Mouse (Mus musculus) layer of hippocampus, adult 11-12 months (tissue): ENCODE results near the gene Zfp867.
A peak's percentile ranks its signal among the peaks of the same experiment; 100 is the strongest.

Source experiments
- DNase-seq: peaks from one replicate; pipeline ENCODE4 v3.0.0; 2022; ENCODE audit warnings: low spot score

Zfp867 gene

DNA sequence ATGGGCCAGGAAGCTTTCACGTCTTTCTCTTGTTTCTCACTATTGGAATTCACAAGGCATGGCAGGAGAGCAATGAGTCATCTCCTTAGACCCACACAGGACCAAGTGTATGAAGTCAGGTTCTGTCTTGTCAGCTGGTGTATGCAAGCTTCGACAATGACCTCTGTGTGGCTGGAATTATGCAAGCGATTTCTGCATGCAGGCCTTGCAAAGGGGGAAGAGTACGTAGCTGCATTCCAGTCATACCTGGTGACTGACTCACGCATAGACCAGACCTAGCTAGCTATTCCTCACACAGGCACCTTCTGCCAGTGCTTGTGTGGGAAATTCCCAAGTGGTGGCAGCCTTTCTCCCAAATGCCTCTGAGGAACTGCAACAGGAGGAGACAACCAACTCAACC lies 13.3 kb downstream of the Zfp867 start:
- no peak for DNase-seq

DNA sequence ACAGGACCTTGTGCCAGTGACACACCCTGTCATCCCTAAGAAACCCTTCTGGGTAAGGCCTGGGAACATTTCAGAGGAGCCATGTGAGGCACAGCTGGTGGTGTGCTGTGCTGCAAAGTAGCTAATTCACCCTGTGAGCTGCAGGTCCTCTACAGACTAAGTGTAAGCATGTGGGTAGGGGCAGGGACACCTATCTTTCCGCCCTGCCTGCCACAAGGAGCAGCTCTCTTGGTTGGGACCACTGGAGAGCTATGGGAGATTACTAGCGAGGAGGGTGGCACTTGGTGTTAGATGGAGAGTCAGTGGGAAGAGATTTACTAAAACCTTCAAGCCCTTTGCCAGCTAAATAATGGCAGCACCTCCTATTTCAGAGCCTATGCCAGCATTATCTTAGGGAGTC lies 15.4 kb downstream of the Zfp867 start:
- no peak for DNase-seq

DNA sequence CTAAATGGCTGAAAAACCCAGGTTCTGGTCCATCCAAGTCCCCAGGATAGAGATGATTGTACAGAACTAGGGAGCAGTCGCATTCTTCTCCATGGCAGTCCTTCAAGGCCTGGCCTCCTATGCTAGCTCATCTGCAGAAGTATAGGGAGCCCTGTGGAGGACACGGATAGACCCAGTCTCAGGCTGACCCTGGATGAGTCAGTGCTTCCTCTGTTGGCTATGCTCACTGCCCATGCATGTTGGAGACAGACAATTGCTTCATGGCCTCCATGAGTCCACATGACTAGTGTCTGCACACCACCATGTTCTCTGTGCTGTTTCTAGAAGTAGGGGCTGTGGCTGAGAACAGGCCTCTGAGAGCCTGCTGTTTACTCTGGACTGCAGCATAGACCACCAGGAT lies 15.9 kb downstream of the Zfp867 start:
- no peak for DNase-seq

DNA sequence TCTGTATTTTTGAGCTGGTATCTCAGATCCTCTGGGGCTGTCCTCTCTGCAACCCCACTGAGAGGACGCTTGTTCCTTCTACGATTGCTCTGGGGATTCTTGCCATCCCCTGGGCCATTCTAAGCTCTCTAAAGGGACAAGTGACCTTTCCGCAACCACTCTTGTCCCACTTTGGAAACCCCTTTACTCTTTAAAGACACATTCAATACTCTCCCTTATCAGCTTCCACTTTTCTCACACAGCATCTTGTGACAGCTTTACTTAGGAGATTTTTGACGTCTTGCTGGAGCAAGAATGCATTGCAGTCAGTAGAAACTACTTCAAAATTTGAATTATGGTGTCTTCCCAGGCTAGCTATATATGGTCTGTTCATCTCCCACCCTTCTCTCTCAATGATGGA lies 21.2 kb downstream of the Zfp867 start, which contains the start of gene Snap47:
Snap47 (minus strand) TSS at position 101 of the 400 bp plus-strand sequence.
- no peak for DNase-seq

DNA sequence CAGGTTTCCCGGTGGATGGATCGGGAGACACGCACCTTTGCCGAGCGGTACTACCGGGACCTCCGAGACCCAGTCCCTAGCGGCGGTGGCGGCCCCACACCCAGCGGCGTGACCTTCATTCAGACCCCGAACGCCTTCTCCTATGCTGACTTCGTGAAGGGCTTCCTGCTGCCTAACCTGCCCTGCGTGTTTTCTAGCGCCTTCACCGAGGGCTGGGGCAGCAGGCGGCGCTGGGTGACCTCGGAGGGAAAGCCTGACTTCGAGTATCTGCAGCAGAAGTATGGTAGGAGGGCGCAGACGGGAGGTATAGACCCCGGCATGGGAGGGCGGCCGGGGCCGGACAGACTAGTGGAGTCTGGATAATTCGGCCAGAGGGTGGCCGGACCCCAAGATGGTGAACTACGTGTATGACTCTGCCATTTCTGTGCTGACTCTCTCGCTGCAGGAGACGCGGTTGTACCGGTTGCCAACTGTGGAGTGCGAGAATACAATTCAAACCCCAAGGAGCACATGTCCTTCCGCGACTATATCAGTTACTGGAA lies 22.0 kb downstream of the Zfp867 start:
- no peak for DNase-seq

DNA sequence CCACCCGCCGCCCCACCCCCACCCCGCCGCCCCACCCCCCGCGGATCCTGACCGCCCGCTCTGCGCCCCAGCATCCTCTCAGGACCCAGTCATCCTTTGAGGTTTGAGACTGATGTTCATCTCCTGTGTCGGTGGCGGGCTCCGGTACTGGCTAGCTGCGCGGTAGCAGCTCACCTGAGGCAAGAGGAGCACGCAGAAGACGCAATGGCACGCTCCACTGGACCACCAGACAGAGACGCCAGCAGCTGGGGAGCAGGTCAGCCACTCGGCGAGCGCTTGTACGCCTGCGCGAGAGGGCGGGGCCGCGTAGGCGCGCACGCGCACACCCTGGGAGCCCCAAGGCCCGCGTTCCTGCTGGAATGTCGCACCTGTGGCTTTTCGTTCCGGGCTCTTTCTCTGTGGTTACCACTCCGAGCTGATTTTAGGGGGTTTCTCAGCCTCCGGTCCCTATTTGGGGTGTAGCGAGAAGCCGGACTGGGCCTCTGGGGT lies 22.5 kb downstream of the Zfp867 start, which contains the start of gene Jmjd4:
Jmjd4 (plus strand) TSS at position 305 of the 489 bp plus-strand sequence.
- DNase-seq: peak; percentile 91

DNA sequence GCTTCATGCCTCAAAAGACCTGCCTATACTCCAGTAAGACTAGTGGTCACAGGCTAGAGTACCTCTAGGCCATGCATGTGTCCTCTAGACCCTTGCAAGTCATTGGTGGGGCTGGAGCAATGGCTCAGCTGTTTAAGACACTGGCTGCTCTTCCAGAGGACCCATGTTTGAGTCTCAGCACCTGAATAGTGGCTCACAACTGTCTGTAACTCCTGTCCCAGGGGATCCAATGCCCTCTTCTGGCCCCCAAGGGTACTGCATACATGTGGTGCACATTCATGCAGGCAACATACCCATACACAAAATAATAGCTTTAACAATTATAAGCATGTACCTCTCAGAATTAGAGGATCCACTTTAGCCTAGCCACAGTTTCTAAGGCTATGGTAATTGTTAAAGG lies 29.2 kb downstream of the Zfp867 start:
- DNase-seq: no peak

DNA sequence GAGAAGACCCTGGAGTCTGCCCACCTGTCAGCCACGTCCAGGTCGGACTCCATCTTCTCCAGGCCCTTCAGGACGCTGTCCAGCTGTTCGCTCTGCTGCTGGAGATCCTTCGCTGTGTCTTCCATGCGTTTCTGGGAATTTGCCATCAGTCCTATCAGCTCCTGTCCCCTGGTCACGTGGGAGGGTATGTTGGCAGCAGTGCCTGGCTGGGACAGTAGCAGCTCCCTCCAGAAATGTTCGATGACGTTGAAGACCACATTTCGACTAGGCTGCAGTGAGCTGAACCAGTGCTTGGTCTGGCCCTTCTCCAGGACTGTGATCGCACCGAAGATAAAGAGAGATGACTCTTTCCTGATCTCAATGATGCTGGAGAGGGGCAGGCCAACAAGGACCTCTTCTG lies 34.3 kb downstream of the Zfp867 start:
- DNase-seq: no peak

DNA sequence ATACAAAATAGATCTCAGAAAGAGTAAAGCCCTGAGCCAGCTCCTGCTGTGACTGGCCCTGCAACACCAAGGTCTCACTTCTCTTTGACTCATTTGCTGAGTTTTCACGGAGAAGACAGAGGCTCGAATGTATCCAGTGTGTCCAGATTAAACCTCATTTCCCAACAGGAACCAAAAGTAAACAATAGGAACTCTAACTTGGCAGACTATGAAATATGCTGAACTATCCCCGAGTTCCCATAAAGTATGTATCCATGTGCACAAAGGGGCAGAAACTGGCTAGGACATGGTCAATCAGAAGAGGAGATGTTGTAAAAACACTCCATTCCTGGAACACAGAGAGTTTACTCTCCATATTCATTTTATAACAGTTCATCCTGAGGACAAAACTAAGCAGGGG lies 40.0 kb downstream of the Zfp867 start:
- DNase-seq: no peak

DNA sequence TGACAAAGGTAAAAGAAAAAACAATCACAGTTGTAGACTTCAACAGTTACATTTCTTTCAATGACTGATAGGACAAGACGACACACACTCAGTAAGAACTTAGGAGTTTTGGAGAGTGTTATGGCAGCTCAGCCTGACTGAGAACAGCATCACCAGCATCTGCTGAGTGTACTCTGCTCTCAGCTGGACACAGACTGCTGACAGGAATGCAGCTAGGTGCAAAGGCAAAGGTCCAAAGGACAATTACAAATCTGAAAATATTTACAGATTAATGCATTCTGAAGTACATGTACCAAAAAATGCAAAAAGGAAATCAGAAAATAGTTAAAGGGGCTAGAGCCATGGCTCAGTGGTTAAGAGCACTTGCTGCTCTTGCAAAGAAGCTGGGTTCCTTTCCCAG lies 42.3 kb downstream of the Zfp867 start:
- DNase-seq: no peak

DNA sequence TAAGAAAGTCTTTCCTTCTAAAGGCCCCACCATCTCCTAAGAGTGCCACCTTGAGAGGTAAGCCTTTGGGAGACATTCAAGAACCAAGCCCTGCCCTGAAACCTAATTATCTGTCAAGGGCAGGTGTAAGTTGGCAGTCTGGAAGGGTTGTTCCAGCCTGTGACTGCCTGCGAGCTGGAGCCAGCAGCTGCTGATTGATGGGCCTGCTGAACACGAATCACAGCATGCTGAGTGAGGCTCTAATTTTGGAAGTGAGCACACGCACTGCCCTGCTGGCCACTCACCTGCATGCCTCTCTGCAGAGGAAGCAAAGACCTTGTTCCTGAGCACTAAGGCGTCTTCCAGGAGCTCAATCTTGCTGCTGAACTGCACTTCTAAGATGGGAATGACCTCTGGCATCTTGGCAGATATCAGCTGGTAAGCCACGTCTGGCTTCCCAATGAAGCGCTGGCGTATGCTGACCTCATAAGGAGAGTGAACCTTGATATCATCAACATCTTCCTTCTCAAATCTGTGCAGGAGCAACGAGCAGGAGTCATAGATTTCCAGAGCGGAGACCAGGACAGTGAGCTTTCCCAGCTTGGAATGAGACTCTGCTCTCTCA lies 44.1 kb downstream of the Zfp867 start:
- no peak for DNase-seq

DNA sequence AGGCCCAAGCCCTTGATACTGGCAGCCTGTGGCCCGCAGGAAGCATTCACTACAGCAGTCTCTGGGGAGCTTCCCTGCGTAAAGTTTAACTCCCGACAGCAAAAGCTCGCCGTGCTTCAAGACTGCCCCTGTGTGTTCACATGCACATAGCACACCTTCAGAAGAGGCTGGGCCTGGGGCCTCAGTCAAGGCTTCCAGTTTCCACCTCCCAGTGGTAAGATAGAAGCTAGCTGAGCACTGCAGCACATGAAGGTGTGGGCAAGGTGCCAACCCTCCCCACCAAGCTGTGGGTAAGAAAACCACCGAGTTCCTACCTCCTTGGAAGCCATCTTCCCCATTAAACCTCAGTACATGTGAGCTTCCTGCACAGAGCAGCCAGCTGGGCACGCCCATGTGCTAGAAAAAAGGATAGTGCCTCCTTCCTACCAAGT lies 46.6 kb downstream of the Zfp867 start:
- DNase-seq: no peak

DNA sequence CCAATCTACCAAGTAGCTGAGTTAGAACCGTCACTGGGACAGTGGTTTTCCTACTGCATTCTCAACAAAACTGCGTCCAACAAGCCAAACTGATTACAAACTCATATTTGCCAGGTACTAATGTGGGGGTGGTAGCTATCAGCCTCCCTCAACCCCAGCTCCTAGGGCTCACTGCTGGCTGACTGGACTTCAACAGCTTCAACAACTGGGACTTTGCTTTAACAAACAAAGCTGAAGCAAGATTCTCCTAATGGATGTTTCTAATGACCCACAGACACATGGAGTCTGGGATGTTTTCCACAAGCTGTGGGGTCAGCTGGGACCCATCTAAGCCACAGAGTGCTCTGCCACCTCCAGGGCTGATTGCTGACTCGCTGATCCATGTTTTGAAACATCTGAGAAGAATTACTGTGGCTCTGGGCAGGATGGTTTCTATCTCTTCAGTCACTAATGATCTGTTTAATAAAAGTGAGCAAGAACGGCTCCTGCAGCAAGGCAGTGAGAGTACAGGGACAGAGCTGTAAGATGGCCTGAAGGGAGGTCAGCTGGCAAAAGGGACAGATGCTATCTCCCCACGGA lies 49.2 kb downstream of the Zfp867 start:
- DNase-seq: no peak

DNA sequence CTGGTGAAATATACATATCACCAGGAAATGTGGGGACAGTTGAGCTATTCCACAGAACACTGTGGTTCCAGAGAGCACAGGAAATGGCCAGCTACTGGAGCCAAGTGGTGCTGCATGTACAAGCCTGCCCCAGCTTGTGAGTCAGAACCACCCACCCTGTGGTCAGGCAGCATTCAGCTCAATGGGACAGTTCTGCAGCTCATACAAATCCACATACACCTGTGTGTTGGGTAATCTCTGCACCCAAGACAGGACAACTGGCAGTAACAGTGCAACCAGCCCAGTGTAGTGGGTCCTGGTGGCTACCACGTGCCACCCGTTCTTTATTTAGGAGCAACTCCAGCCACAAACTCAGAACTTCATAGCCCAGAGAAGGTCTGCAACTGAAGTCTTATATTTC lies 50.3 kb downstream of the Zfp867 start:
- no peak for DNase-seq

DNA sequence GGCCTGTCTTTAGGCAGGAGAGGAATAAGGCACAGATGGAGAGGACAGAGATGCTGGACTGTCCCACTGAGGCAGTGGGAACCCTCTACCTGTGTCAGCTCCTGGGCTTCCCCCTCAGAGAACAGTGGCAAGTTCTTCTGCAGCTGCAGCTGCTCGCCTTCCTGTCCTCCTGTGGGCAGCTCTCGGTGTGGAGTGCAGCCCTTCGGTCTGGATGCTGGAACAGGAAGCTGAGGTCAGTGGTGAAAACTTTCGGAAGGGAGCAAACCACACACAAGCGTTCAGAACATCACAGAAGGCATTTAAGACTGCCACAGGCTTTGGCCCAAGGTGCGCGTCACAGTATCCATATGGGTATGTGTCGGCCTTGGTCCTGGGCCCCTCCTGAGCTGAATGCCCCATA lies 50.8 kb downstream of the Zfp867 start:
- DNase-seq: no peak

DNA sequence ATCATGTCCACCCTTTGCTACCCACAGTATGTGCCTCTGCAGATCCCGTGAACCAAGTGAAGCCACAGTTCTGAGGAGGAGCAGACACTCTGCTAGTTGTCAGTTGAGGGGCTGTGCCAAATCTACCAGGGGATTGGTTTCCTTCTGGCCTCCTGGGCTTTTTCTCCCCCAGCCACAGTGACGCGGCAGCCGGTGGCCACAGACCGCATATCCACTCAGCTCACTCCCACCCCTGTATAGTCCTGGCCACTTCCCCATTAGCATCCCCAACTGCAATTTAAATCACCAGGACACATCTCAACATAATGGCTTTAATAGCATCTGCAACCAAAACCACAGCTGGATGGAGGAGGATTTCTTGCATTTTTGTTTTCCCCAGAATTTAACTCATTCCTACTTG lies 53.6 kb downstream of the Zfp867 start:
- DNase-seq: no peak

DNA sequence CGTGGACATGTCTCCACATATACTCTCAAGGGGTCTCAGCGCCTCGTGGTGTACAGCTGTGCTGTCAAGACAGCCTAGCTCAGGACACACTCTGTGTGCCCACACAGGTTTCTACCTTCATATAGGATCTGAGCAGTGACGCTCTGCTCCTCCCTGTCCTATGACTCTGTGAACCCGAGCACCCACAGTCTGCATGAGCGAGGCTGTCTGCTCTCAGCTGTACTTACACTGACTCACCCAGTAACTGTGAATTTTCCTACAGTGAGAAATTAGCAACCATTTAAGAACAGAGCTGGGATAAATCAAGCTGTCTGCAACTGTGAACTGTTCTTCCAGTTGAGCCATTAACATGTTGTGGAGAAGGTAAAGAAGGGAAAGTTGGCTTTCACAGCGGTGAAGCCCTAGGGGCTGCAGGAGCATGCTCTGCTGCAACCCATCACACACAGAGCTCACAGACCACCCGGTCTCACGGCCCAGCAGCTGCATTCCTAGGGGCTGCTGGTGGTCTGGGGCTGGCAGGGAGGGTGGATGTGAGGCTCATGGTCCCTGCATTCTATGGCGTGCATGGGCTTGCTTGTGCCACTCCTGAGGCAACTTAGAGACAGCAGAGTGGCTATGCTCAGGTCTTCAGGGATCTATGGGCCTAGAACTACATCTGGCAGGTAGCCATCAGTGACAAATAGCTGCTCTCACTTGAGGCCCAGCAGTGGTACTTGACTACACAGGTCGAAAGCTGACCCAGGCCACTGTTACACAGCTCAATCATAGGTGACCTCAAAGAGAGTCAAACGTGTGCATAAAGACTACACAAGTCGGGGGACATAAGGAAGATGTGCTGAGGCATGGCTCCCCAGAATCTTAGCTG lies 59.0 kb downstream of the Zfp867 start:
- DNase-seq: no peak

DNA sequence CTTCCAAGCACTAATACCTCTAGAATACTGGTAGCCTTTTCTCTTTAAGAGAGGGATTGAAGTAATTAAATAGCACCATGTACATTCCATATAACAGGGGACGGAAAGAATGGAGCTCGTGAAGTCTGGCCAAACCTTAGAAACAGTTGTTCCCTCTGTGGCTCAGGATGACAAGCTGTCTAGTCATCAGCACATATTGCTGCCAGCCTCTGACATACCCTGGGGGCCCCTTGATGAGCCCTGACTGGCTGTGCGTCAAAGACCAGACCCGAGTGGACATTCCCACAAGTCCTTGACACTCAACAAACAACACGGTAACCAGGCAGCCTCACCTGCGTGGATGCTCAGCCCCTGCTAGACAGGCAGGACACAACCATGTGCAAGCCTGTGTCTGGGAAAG lies 60.2 kb downstream of the Zfp867 start:
- DNase-seq: no peak
